Mouse (Mus musculus) midbrain, postnatal 0 days (tissue): ENCODE data around the gene Dyrk1b. TPM values are rescaled to one million over a fixed set of nuclear protein-coding genes. Genes with fewer than 3 reads are reported as not detected.

Experiments used
- polyA plus RNA-seq: library from polyadenylated mRNA; unstranded; fragments of >200 nt; fragmentation: Nextera tagmentation; extraction: Ambion mirVana; gene quantifications from 2 replicates; pipeline ENCODE4 v1.2.1, GENCODE M21; 2015
- total RNA-seq: library from RNA; depleted of rRNA; stranded (reverse); fragments of >200 nt; gene quantifications from 2 replicates; pipeline ENCODE4 v1.2.3, GENCODE M21; 2014; rRNA removed

The Dyrk1b gene
- total and polyA plus RNA-seq, 2 experiments from 2014 or later: 8.0 to 33.3 TPM

Other genes with a start within 250 kb of the Dyrk1b start
- 21.8 and 29.7 TPM in 2 replicates for gene Zfp780b, start 200.3 kb upstream of the Dyrk1b start, total RNA-seq
- gene Zfp780b, start 200.3 kb upstream of the Dyrk1b start, polyA plus RNA-seq: 21.6 and 22.1 TPM in 2 replicates
- 7.4 and 8.0 TPM in 2 replicates for gene Zfp850, start 165.4 kb upstream of the Dyrk1b start, total RNA-seq
- gene Zfp850, start 165.4 kb upstream of the Dyrk1b start, polyA plus RNA-seq: 4.0 and 4.2 TPM in 2 replicates
- 162 and 170 TPM in 2 replicates for gene Psmc4, start 129.4 kb upstream of the Dyrk1b start, total RNA-seq
- gene Psmc4, start 129.4 kb upstream of the Dyrk1b start, polyA plus RNA-seq: 257 and 259 TPM in 2 replicates
- 0.33 and 0.66 TPM in 2 replicates for gene Fcgbp, start 108.2 kb upstream of the Dyrk1b start, total RNA-seq
- 1.1 TPM in 2 replicates for gene Fcgbp, start 108.2 kb upstream of the Dyrk1b start, polyA plus RNA-seq
- 0.16 TPM in 1 of 2 replicates, not detected in the other for gene 9530053A07Rik, start 50.0 kb upstream of the Dyrk1b start, total RNA-seq
- gene 9530053A07Rik, start 50.0 kb upstream of the Dyrk1b start, polyA plus RNA-seq: 0.05 and 0.06 TPM in 2 replicates
- gene Fbl, start 9.8 kb upstream of the Dyrk1b start, total RNA-seq: 31.9 and 34.4 TPM in 2 replicates
- gene Fbl, start 9.8 kb upstream of the Dyrk1b start, polyA plus RNA-seq: 51.9 and 60.9 TPM in 2 replicates
- 78.8 and 81.3 TPM in 2 replicates for gene Eid2, start 88.4 kb downstream of the Dyrk1b start, total RNA-seq
- 21.2 and 29.0 TPM in 2 replicates for gene Eid2, start 88.4 kb downstream of the Dyrk1b start, polyA plus RNA-seq
- gene Eid2b, start 98.3 kb downstream of the Dyrk1b start, total RNA-seq: 44.0 and 64.2 TPM in 2 replicates
- gene Eid2b, start 98.3 kb downstream of the Dyrk1b start, polyA plus RNA-seq: 50.9 and 52.8 TPM in 2 replicates
- 0.61 and 1.3 TPM in 2 replicates for gene Selenov, start 111.7 kb downstream of the Dyrk1b start, total RNA-seq
- 3.5 and 6.3 TPM in 2 replicates for gene Selenov, start 111.7 kb downstream of the Dyrk1b start, polyA plus RNA-seq
- gene Dll3, start 122.8 kb downstream of the Dyrk1b start, total RNA-seq: 8.6 and 17.3 TPM in 2 replicates
- gene Dll3, start 122.8 kb downstream of the Dyrk1b start, polyA plus RNA-seq: 17.6 and 18.1 TPM in 2 replicates
- 59.2 and 76.3 TPM in 2 replicates for gene Timm50, start 132.6 kb downstream of the Dyrk1b start, total RNA-seq
- 112 and 120 TPM in 2 replicates for gene Timm50, start 132.6 kb downstream of the Dyrk1b start, polyA plus RNA-seq
- gene Supt5, start 159.3 kb downstream of the Dyrk1b start, total RNA-seq: 99.5 and 104 TPM in 2 replicates
- 84.8 and 86.1 TPM in 2 replicates for gene Supt5, start 159.3 kb downstream of the Dyrk1b start, polyA plus RNA-seq
- gene Rps16, start 171.2 kb downstream of the Dyrk1b start, total RNA-seq: 158 and 163 TPM in 2 replicates
- gene Rps16, start 171.2 kb downstream of the Dyrk1b start, polyA plus RNA-seq: 536 and 539 TPM in 2 replicates
- 15.3 and 19.4 TPM in 2 replicates for gene Plekhg2, start 193.1 kb downstream of the Dyrk1b start, total RNA-seq
- gene Plekhg2, start 193.1 kb downstream of the Dyrk1b start, polyA plus RNA-seq: 7.9 and 8.0 TPM in 2 replicates
- gene Zfp36, start 200.8 kb downstream of the Dyrk1b start, total RNA-seq: 3.0 and 4.1 TPM in 2 replicates
- 2.9 and 3.4 TPM in 2 replicates for gene Zfp36, start 200.8 kb downstream of the Dyrk1b start, polyA plus RNA-seq
- 30.7 and 37.9 TPM in 2 replicates for gene Med29, start 213.2 kb downstream of the Dyrk1b start, total RNA-seq
- gene Med29, start 213.2 kb downstream of the Dyrk1b start, polyA plus RNA-seq: 41.6 and 43.2 TPM in 2 replicates
- 80.3 and 84.2 TPM in 2 replicates for gene Paf1, start 213.5 kb downstream of the Dyrk1b start, total RNA-seq
- gene Paf1, start 213.5 kb downstream of the Dyrk1b start, polyA plus RNA-seq: 89.3 and 90.0 TPM in 2 replicates